Mouse (Mus musculus): ENCODE measurements around the gene Grip1.

DNA sequence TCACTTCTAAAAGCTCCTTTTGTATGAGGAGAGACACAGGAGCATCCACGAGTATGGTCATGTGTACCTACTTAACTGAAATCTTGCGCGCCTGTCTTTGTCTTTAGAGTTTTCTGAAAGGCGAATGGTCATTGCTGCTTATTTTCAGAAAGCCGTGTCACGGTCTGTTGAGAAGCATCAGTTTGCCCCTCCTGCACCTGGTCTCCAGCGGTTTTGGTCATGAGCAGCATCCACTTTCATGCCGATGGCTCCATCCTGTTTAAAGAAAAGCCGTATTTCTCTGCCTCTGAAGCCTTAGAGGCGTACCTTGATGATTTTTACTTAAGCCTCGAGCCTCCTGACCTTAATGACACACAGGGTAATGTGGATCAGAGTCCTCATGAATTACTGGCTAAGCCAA, 398.0 kb downstream of the Grip1 start:
- TF ChIP-seq POLR2A (IDR thresholded peaks at IDR 0.05; ENCODE audit: insufficient read depth, low read depth, low read length) (no peak), CTCF (IDR thresholded peaks at IDR 0.05) (no peak)
